8 mouse cellular contexts compared by ENCODE assay signal in the genomic region with DNA sequence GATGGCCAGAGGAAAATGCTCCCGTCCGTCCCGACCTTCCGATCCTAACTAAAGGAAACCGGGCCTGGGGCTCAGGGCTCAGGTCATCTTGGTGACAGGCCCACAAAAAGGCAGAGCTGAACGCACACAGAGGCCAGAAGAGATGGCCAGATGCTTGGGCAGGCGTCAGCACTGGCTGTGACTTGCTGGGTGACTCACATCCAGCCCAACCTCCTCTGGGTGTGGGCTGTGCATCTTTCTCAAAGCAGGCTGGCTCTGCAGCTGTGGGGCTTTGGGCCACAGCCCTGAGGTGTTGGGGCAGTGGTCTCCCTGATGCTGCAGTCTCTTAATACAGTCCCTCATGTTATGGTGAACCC. TPM values are rescaled to one million over a fixed set of nuclear protein-coding genes. Genes with fewer than 3 reads are reported as not detected.
A peak's percentile ranks its signal among the peaks of the same experiment; 100 is the strongest.
DNase-seq lines count a peak whose midpoint lies in the region; ATAC-seq lines count a peak whose summit lies in the region.

No protein-coding gene starts in this region.

- no peaks in the 10 kb centered on the region for H3K36me3 ChIP-seq in forebrain, embryonic 15.5 days
- H3K36me3 ChIP-seq in liver, embryonic 11.5 days (ENCODE audit: control insufficient read depth, insufficient read depth, low read length): no peaks in the 10 kb centered on the region; the same call in 1 of the 2 replicates
- no peaks in the 10 kb centered on the region for H3K36me3 ChIP-seq in neural tube, embryonic 15.5 days

- WGBS in forebrain, embryonic 15.5 days: 2% methylated on average over 7 of the region's 7 CpGs
- WGBS in liver, embryonic 11.5 days: 34% methylated on average over 7 of the region's 7 CpGs
- WGBS in neural tube, embryonic 15.5 days: 8% methylated on average over 7 of the region's 7 CpGs

- ATAC-seq in common myeloid progenitor, adult 5-6 weeks (replicated peaks; ENCODE audit: low read depth, poor library complexity, severe bottlenecking): peak; percentile 27; the same call in 1 of the 2 replicates
- ATAC-seq in forebrain, embryonic 15.5 days (replicated peaks): peak; percentile 55
- peak; percentile 50; the same call in 1 of the 2 replicates for ATAC-seq in liver, embryonic 11.5 days (replicated peaks; ENCODE audit: low FRiP score)
- ATAC-seq in neural tube, embryonic 15.5 days (ENCODE audit: low FRiP score): peak; percentile 57
- no peak for ATAC-seq in erythroblast, adult 5-6 weeks (replicated peaks; ENCODE audit: low FRiP score, poor library complexity, severe bottlenecking)

- peak; percentile 71 for DNase-seq in left cerebral cortex, adult 11 months (ENCODE audit: low spot score)
- no peak for DNase-seq in left cerebral cortex, postnatal 36 days (ENCODE audit: low spot score in 2 of 2)
- no peak for DNase-seq in liver, embryonic 11.5 days (ENCODE audit: low spot score)
- DNase-seq in embryo, embryonic 10 days (ENCODE audit: low spot score): no peak

- H3K9ac ChIP-seq in forebrain, embryonic 15.5 days (replicated peaks): peak overlapping the region; percentile 40
- 0 out of 2 replicates have a peak overlapping the region, but pooled peaks have one; percentile 38 for H3K9ac ChIP-seq in liver, embryonic 11.5 days (ENCODE audit: low read depth, low read length)
- 0 out of 2 replicates have a peak overlapping the region, but pooled peaks have one; percentile 8 for H3K9ac ChIP-seq in neural tube, embryonic 15.5 days (replicated peaks)

- peak overlapping the region; percentile 2; the same call in 1 of the 2 replicates for H3K4me3 ChIP-seq in forebrain, embryonic 15.5 days
- no peak overlapping the region for H3K4me3 ChIP-seq in liver, embryonic 11.5 days (ENCODE audit: low read depth, low read length)
- H3K4me3 ChIP-seq in neural tube, embryonic 15.5 days (replicated peaks): no peak overlapping the region

- H3K27ac ChIP-seq in forebrain, embryonic 15.5 days (replicated peaks): peak overlapping the region; percentile 97
- peak overlapping the region; percentile 93 for H3K27ac ChIP-seq in liver, embryonic 11.5 days (ENCODE audit: low read depth, low read length)
- peak overlapping the region; percentile 90 for H3K27ac ChIP-seq in neural tube, embryonic 15.5 days (replicated peaks)

- intact Hi-C loops in left cerebral cortex, postnatal 36 days (cut with DNase I): loop anchor here (2.0 kb wide), 1 partner anchor 37 kb away; a partner anchor contains a TSS

- H3K9me3 ChIP-seq in forebrain, embryonic 15.5 days: no peaks in the 10 kb centered on the region
- no peaks in the 10 kb centered on the region for H3K9me3 ChIP-seq in liver, embryonic 11.5 days (ENCODE audit: control insufficient read depth, low read length)
- no peaks in the 10 kb centered on the region for H3K9me3 ChIP-seq in neural tube, embryonic 15.5 days (replicated peaks)

- H3K4me1 ChIP-seq in forebrain, embryonic 15.5 days: peaks cover 82% of the 10 kb centered on the region
- peaks cover 58% of the 10 kb centered on the region for H3K4me1 ChIP-seq in liver, embryonic 11.5 days (replicated peaks; ENCODE audit: control insufficient read depth, insufficient read depth, low read length)
- H3K4me1 ChIP-seq in neural tube, embryonic 15.5 days: peaks cover 85% of the 10 kb centered on the region

- H3K27me3 ChIP-seq in forebrain, embryonic 15.5 days: no peaks in the 10 kb centered on the region
- no peaks in the 10 kb centered on the region for H3K27me3 ChIP-seq in liver, embryonic 11.5 days (replicated peaks; ENCODE audit: control insufficient read depth, insufficient read depth, low read length)
- H3K27me3 ChIP-seq in neural tube, embryonic 15.5 days (replicated peaks): no peaks in the 10 kb centered on the region

- peak overlapping the region; percentile 47 for H3K4me2 ChIP-seq in forebrain, embryonic 15.5 days (replicated peaks)
- peak overlapping the region; percentile 52 for H3K4me2 ChIP-seq in liver, embryonic 11.5 days
- peak overlapping the region; percentile 49 for H3K4me2 ChIP-seq in neural tube, embryonic 15.5 days

RNA-seq across cellular contexts. Expression of a gene that starts 37.5 kb away (rescaled TPM):
- total RNA-seq in left cerebral cortex, postnatal 36 days (2021): 100 to 1,000 TPM; 167 to 240 TPM
- total RNA-seq in common myeloid progenitor, adult 5-6 weeks (2017): 9.7 and 16.9 TPM in 2 replicates
- polyA plus RNA-seq in forebrain, embryonic 15.5 days (2015; fragmentation: Nextera tagmentation; extraction: Ambion mirVana): 30.2 and 31.6 TPM in 2 replicates
- polyA plus RNA-seq in liver, embryonic 11.5 days (2014; fragmentation: Nextera tagmentation; extraction: Ambion mirVana): 14.0 and 17.2 TPM in 2 replicates
- 24.2 and 28.5 TPM in 2 replicates for polyA plus RNA-seq in neural tube, embryonic 15.5 days (2015; fragmentation: Nextera tagmentation; extraction: Ambion mirVana)
- total RNA-seq in erythroblast, adult 5-6 weeks (2015; ENCODE audit: low replicate concordance): 15.8 and 18.2 TPM in 2 replicates
- total RNA-seq in erythroblast, adult 5-6 weeks (2017; ENCODE audit: low replicate concordance): 6.0 and 8.0 TPM in 2 replicates
